Mouse (Mus musculus): Measurements from ENCODE around the gene Vmn2r29. TPM values are rescaled to one million over a fixed set of nuclear protein-coding genes. Genes with fewer than 3 reads are reported as not detected.
"Not testable (repeated sequence)": the region's sequence is repeated elsewhere in the genome, so short reads cannot be mapped to it uniquely, and the experiment has no call there.

Gene Vmn2r29
- 0.88 and 1.2 TPM in 2 replicates for polyA plus RNA-seq (2015; fragmentation: Nextera tagmentation; extraction: Ambion mirVana)

- not testable (repeated sequence) for H3K27ac ChIP-seq (replicated peaks); H3K4me3 ChIP-seq; H3K36me3 ChIP-seq; ATAC-seq (ENCODE audit: low read depth); H3K27me3 ChIP-seq; H3K4me1 ChIP-seq (replicated peaks); H3K9ac ChIP-seq; H3K9me3 ChIP-seq; H3K4me2 ChIP-seq
- no CpG with 5 or more reads among the region's 1 CpGs for WGBS
Observed at GRCm38 (mm10) chr7:7247228-7247627, at the start of gene Vmn2r29. TSS of gene Vmn2r29 (minus strand) at chr7:7247328.

- peaks cover 12% of the 10 kb centered on the region; the same call in 1 of the 2 replicates for H3K4me1 ChIP-seq (replicated peaks)
- WGBS: 83% methylated on average over 16 of the region's 16 CpGs
- no peaks in the 10 kb centered on the region for H3K27me3 ChIP-seq
- peaks cover 57% of the 10 kb centered on the region for H3K36me3 ChIP-seq
- H3K4me3 ChIP-seq: no peak overlapping the region
- no peak overlapping the region for H3K4me2 ChIP-seq
- ATAC-seq (ENCODE audit: low read depth): no peak
- H3K9ac ChIP-seq: no peak overlapping the region
- H3K27ac ChIP-seq (replicated peaks): no peak overlapping the region
- H3K9me3 ChIP-seq: no peaks in the 10 kb centered on the region
Observed at GRCm38 (mm10) chr7:7295595-7295994, 48.5 kb upstream of the Vmn2r29 start.

- Histone ChIP-seq H3K4me3 (no peak overlapping the region), H3K27ac (replicated peaks) (no peak overlapping the region), H3K36me3 (peaks cover 34% of the 10 kb centered on the region), H3K9ac (no peak overlapping the region), H3K4me1 (replicated peaks) (no peaks in the 10 kb centered on the region), H3K27me3 (no peaks in the 10 kb centered on the region), H3K9me3 (peaks cover 3% of the 10 kb centered on the region), H3K4me2 (no peak overlapping the region)
- no peak for ATAC-seq (ENCODE audit: low read depth)
- WGBS: 79% methylated on average over 1 of the region's 1 CpGs
Observed at GRCm38 (mm10) chr7:7281383-7281782, 34.3 kb upstream of the Vmn2r29 start.

- H3K4me2 ChIP-seq: peak within 1 kb of the TSS; percentile 41
- H3K9ac ChIP-seq: peak within 1 kb of the TSS; percentile 17
- WGBS: 44% methylated on average over 45 of the region's 45 CpGs
- peak within 1 kb of the TSS; percentile 10 for H3K27ac ChIP-seq (replicated peaks)
- H3K4me3 ChIP-seq: peak within 1 kb of the TSS; percentile 35
- ATAC-seq (ENCODE audit: low read depth): peak; percentile 99
- H3K36me3 ChIP-seq: peaks cover 11% of the 10 kb centered on the region
- H3K27me3 ChIP-seq; H3K4me1 ChIP-seq (replicated peaks); H3K9me3 ChIP-seq: not testable (repeated sequence)
Observed at GRCm38 (mm10) chr7:7277966-7278567, 30.9 kb upstream of the Vmn2r29 start, which contains the start of gene Gm45844. TSS of gene Gm45844 (minus strand) at chr7:7278289.

GRCm38 (mm10) chr7:7277556-7277955 lies 30.4 kb upstream of the Vmn2r29 start:
- peak overlapping the region; percentile 35 for H3K4me3 ChIP-seq
- WGBS: 47% methylated on average over 24 of the region's 24 CpGs
- H3K27ac ChIP-seq (replicated peaks): peak overlapping the region; percentile 10
- ATAC-seq (ENCODE audit: low read depth): peak; percentile 79
- H3K4me2 ChIP-seq: peak overlapping the region; percentile 41
- H3K9me3 ChIP-seq; H3K4me1 ChIP-seq (replicated peaks); H3K27me3 ChIP-seq; H3K36me3 ChIP-seq: not testable (repeated sequence)
- peak overlapping the region; percentile 17 for H3K9ac ChIP-seq

GRCm38 (mm10) chr7:7209313-7210151 lies 37.6 kb downstream of the Vmn2r29 start, which contains the start of gene Zfp772:
TSS of gene Zfp772 (minus strand) at chr7:7209998.
- ATAC-seq (ENCODE audit: low read depth): peak; percentile 59; the same call in 1 of the 2 replicates
- 2% methylated on average over 24 of the region's 24 CpGs for WGBS

GRCm38 (mm10) chr7:7188191-7188942 lies 58.8 kb downstream of the Vmn2r29 start:
- peak; percentile 96 for ATAC-seq (ENCODE audit: low read depth)
- Histone ChIP-seq H3K4me3 (peak overlapping the region; percentile 51), H3K9ac (peak overlapping the region; percentile 54), H3K36me3 (0 out of 2 replicates have a peak, but pooled peaks cover 7% of the 10 kb centered on the region), H3K4me1 (replicated peaks) (no peaks in the 10 kb centered on the region), H3K9me3 (no peaks in the 10 kb centered on the region), H3K27ac (replicated peaks) (no peak overlapping the region), H3K4me2 (peak overlapping the region; percentile 52), H3K27me3 (no peaks in the 10 kb centered on the region)
- 8% methylated on average over 17 of the region's 18 CpGs for WGBS

More at GRCm38 (mm10) chr7:7209313-7210151, 37.6 kb downstream of the Vmn2r29 start, which contains the start of gene Zfp772:
- not testable (repeated sequence) for H3K27me3 ChIP-seq; H3K9me3 ChIP-seq; H3K27ac ChIP-seq (replicated peaks); H3K4me1 ChIP-seq (replicated peaks)
- H3K4me3 ChIP-seq: peak within 1 kb of the TSS; percentile 52
- peaks cover 17% of the 10 kb centered on the region for H3K36me3 ChIP-seq
- peak within 1 kb of the TSS; percentile 65 for H3K4me2 ChIP-seq
- H3K9ac ChIP-seq: peak within 1 kb of the TSS; percentile 64

- Histone ChIP-seq H3K9me3 (no peaks in the 10 kb centered on the region), H3K27ac (replicated peaks) (no peak overlapping the region), H3K4me1 (replicated peaks) (no peaks in the 10 kb centered on the region), H3K9ac (peak overlapping the region; percentile 54; the same call in 1 of the 2 replicates), H3K27me3 (no peaks in the 10 kb centered on the region), H3K4me3 (peak overlapping the region; percentile 51), H3K36me3 (peaks cover 14% of the 10 kb centered on the region), H3K4me2 (peak overlapping the region; percentile 52)
- peak; percentile 85 for ATAC-seq (ENCODE audit: low read depth)
- 42% methylated on average over 13 of the region's 13 CpGs for WGBS
Observed at GRCm38 (mm10) chr7:7187417-7188190, 59.5 kb downstream of the Vmn2r29 start.

GRCm38 (mm10) chr7:7185897-7186296 lies 61.2 kb downstream of the Vmn2r29 start:
- Histone ChIP-seq H3K4me1 (replicated peaks) (no peaks in the 10 kb centered on the region), H3K27ac (replicated peaks) (no peak overlapping the region), H3K9ac (no peak overlapping the region), H3K4me3 (no peak overlapping the region), H3K36me3 (peaks cover 31% of the 10 kb centered on the region), H3K27me3 (no peaks in the 10 kb centered on the region), H3K9me3 (no peaks in the 10 kb centered on the region), H3K4me2 (no peak overlapping the region)
- ATAC-seq (ENCODE audit: low read depth): no peak
- WGBS: 93% methylated on average over 1 of the region's 1 CpGs
